8 mouse cellular contexts compared by ENCODE assay signal in the genomic region with DNA sequence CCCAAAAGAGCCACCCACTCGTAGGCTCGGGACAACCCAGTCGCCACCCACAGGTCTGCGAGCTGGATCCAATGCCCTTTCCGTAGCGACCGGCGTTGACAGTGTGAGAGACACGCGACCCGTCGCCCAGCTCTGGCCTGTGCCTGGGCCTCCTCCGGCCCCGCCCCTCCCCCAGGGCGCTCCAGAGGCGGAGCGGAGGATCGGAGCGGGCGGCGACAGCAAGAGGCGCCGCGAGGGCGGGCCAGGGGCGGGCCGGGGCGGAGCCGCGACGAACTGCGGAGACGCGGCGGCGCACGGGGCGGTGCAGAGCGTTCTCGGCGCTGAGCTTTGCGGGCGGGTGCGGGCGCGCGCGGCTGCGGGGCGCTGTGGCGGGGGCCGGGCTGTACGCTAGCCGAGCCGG. TPM values are rescaled to one million over a fixed set of nuclear protein-coding genes. Genes with fewer than 3 reads are reported as not detected.
A peak's percentile ranks its signal among the peaks of the same experiment; 100 is the strongest.
DNase-seq lines count a peak whose midpoint lies in the region; ATAC-seq and TF ChIP-seq lines count a peak whose summit lies in the region.

A gene (plus strand): TSS at position 325 of the 400 bp plus-strand sequence.

- peak within 1 kb of the TSS; percentile 99 for H3K4me2 ChIP-seq in heart, embryonic 13.5 days
- H3K4me2 ChIP-seq in liver, embryonic 12.5 days, result peak within 1 kb of the TSS; percentile 80
- H3K4me2 ChIP-seq in stomach, embryonic 15.5 days, result peak within 1 kb of the TSS; percentile 92

- TF ChIP-seq CTCF in C2C12 (IDR thresholded peaks at IDR 0.05; ENCODE audit: control insufficient read depth, insufficient read depth, insufficient read length), result no peak

- peak; percentile 86 for DNase-seq in brain, embryonic 18.5 days (ENCODE audit: low read depth, low spot score)
- peak; percentile 98 for DNase-seq in kidney, postnatal 10 days
- peak; percentile 78 to 88 for DNase-seq in natural killer cell, adult 2 months (ENCODE audit: low spot score in 2 of 2)

- H3K27me3 ChIP-seq in C2C12 (ENCODE audit: control insufficient read depth, insufficient read depth, insufficient read length), result no peaks in the 10 kb centered on the region
- no peaks in the 10 kb centered on the region for H3K27me3 ChIP-seq in heart, embryonic 13.5 days (replicated peaks)
- no peaks in the 10 kb centered on the region for H3K27me3 ChIP-seq in liver, embryonic 12.5 days (replicated peaks)
- no peaks in the 10 kb centered on the region for H3K27me3 ChIP-seq in stomach, embryonic 15.5 days (replicated peaks)

- peak within 1 kb of the TSS; percentile 90 for H3K9ac ChIP-seq in heart, embryonic 13.5 days
- H3K9ac ChIP-seq in liver, embryonic 12.5 days, result peak within 1 kb of the TSS; percentile 96
- peak within 1 kb of the TSS; percentile 76 for H3K9ac ChIP-seq in stomach, embryonic 15.5 days

- H3K36me3 ChIP-seq in C2C12 (ENCODE audit: control insufficient read depth, insufficient read depth), result no peaks in the 10 kb centered on the region
- peaks cover 7% of the 10 kb centered on the region for H3K36me3 ChIP-seq in heart, embryonic 13.5 days
- peaks cover 31% of the 10 kb centered on the region for H3K36me3 ChIP-seq in liver, embryonic 12.5 days
- no peaks in the 10 kb centered on the region for H3K36me3 ChIP-seq in stomach, embryonic 15.5 days

- peak within 1 kb of the TSS; percentile 75 for H3ac ChIP-seq in C2C12 (ENCODE audit: control insufficient read depth, insufficient read length, low read depth)

- peak; percentile 75 for ATAC-seq in erythroid progenitor cell, adult 5-6 weeks (replicated peaks; ENCODE audit: low FRiP score, poor library complexity, severe bottlenecking)
- ATAC-seq in heart, embryonic 13.5 days (ENCODE audit: extremely low read depth, insufficient number of reproducible peaks, low FRiP score, low TSS enrichment), result peak; percentile 82
- peak; percentile 92 for ATAC-seq in liver, embryonic 12.5 days
- ATAC-seq in stomach, embryonic 15.5 days (ENCODE audit: insufficient read depth, low FRiP score, low read depth), result peak; percentile 89

- H3K4me3 ChIP-seq in C2C12 (ENCODE audit: insufficient read depth, poor library complexity, severe bottlenecking), result peak within 1 kb of the TSS; percentile 72
- peak within 1 kb of the TSS; percentile 89 for H3K4me3 ChIP-seq in heart, embryonic 13.5 days
- peak within 1 kb of the TSS; percentile 91 for H3K4me3 ChIP-seq in liver, embryonic 12.5 days
- peak within 1 kb of the TSS; percentile 90 for H3K4me3 ChIP-seq in stomach, embryonic 15.5 days (replicated peaks)

- H3K9me3 ChIP-seq in heart, embryonic 13.5 days, result no peaks in the 10 kb centered on the region
- H3K9me3 ChIP-seq in liver, embryonic 12.5 days (replicated peaks), result no peaks in the 10 kb centered on the region
- no peaks in the 10 kb centered on the region for H3K9me3 ChIP-seq in stomach, embryonic 15.5 days

- peaks cover 79% of the 10 kb centered on the region for H3K4me1 ChIP-seq in heart, embryonic 13.5 days
- H3K4me1 ChIP-seq in liver, embryonic 12.5 days, result peaks cover 88% of the 10 kb centered on the region
- H3K4me1 ChIP-seq in stomach, embryonic 15.5 days, result peaks cover 46% of the 10 kb centered on the region

- H3K79me2 ChIP-seq in C2C12 (ENCODE audit: control insufficient read depth, insufficient read depth), result peaks cover 46% of the 10 kb centered on the region

- H3K79me3 ChIP-seq in C2C12 (ENCODE audit: low read depth), result peaks cover 36% of the 10 kb centered on the region

- under 1% methylated on average over 51 of the region's 55 CpGs for WGBS in heart, embryonic 13.5 days
- WGBS in liver, embryonic 12.5 days (ENCODE audit: insufficient replicate concordance), result under 1% methylated on average over 50 of the region's 55 CpGs
- under 1% methylated on average over 37 of the region's 55 CpGs for WGBS in stomach, embryonic 15.5 days

- H3K27ac ChIP-seq in heart, embryonic 13.5 days (replicated peaks), result peak within 1 kb of the TSS; percentile 70
- peak within 1 kb of the TSS; percentile 86 for H3K27ac ChIP-seq in liver, embryonic 12.5 days
- peak within 1 kb of the TSS; percentile 71 for H3K27ac ChIP-seq in stomach, embryonic 15.5 days

TF ChIP-seq in C2C12, 6 proteins besides CTCF, POLR2A, EP300 and RAD21:
- TF ChIP-seq MAX (IDR thresholded peaks at IDR 0.05), result peak; percentile 52
- TF ChIP-seq MYOD1 (IDR thresholded peaks at IDR 0.05; ENCODE audit: control insufficient read depth, insufficient read length, low read depth), result no peak
- no peak for TF ChIP-seq MYOG (IDR thresholded peaks at IDR 0.05; ENCODE audit: control insufficient read depth, extremely low read depth, insufficient read length)

RNA-seq across cellular contexts. Expression of the gene that starts here (rescaled TPM):
- polyA plus RNA-seq in C2C12 (2012; fragmentation: generic; extraction: Trizol), result 45.0 TPM
- total RNA-seq in erythroid progenitor cell, adult 5-6 weeks (2015; ENCODE audit: low replicate concordance), result 205 and 226 TPM in 2 replicates
- total RNA-seq in erythroid progenitor cell, adult 5-6 weeks (2017; ENCODE audit: low replicate concordance), result 148 and 153 TPM in 2 replicates
- 4.2 and 4.4 TPM in 2 replicates for polyA plus RNA-seq in heart, embryonic 13.5 days (2015; fragmentation: Nextera tagmentation; extraction: Ambion mirVana)
- polyA plus RNA-seq in liver, embryonic 12.5 days (2016; fragmentation: Nextera tagmentation; extraction: Ambion mirVana), result 21.9 and 23.6 TPM in 2 replicates
- 13.0 TPM in 2 replicates for polyA plus RNA-seq in stomach, embryonic 15.5 days (2015; fragmentation: Nextera tagmentation; extraction: Ambion mirVana)

Comparison
In these comparisons a context has a peak if more than half of its experiments do, and no peak if none do; other contexts are left out.
1. Peak in every context shown above with its lines: DNase-seq, ATAC-seq, H3K4me3 ChIP-seq and H3K27ac ChIP-seq.